11 mouse cellular contexts compared by ENCODE assay signal in genomic region chr1:181539846-181540769, GRCm38 (mm10). TPM values are rescaled to one million over a fixed set of nuclear protein-coding genes. Genes with fewer than 3 reads are reported as not detected.
DNase-seq lines count a peak whose midpoint lies in the region; ATAC-seq and TF ChIP-seq lines count a peak whose summit lies in the region.
"Had no signal": no experiment of that assay in that cellular context is flagged by ENCODE, and none has a peak within 500 bp of the region (broad histone marks: within the 10 kb centered on the region; RNA-seq: fewer than 3 reads in every experiment).

No protein-coding gene starts in this region.

- H3K27ac ChIP-seq in kidney, adult 2 months (ENCODE audit: insufficient read depth, low read depth, low read length) = peak overlapping the region; percentile 27; the same call in 1 of the 2 replicates
- peak overlapping the region; percentile 43; the same call in 1 of the 2 replicates for H3K27ac ChIP-seq in lung, embryonic 16.5 days (ENCODE audit: low read length)
- H3K27ac ChIP-seq in stomach, postnatal 0 days (replicated peaks) = 0 out of 2 replicates have a peak overlapping the region, but pooled peaks have one; percentile 20
- H3K27ac ChIP-seq: midbrain, embryonic 13.5 days had no signal

- 27% methylated on average over 22 of the region's 22 CpGs for WGBS in kidney, adult 2 months
- 49% methylated on average over 22 of the region's 22 CpGs for WGBS in lung, embryonic 16.5 days
- WGBS in stomach, postnatal 0 days = 48% methylated on average over 22 of the region's 22 CpGs

- H3K36me3 ChIP-seq in kidney, adult 2 months (ENCODE audit: control insufficient read depth, insufficient read depth, low read length) = no peaks in the 10 kb centered on the region
- no peaks in the 10 kb centered on the region for H3K36me3 ChIP-seq in lung, embryonic 16.5 days (ENCODE audit: control insufficient read depth, insufficient read depth, low read length)
- H3K36me3 ChIP-seq in stomach, postnatal 0 days (ENCODE audit: control insufficient read depth, insufficient read depth, low read length) = no peaks in the 10 kb centered on the region
- H3K36me3 ChIP-seq: midbrain, embryonic 13.5 days had no signal

- H3K4me2 ChIP-seq in lung, embryonic 16.5 days (ENCODE audit: low read depth, low read length) = no peak overlapping the region
- H3K4me2 ChIP-seq in stomach, postnatal 0 days (replicated peaks; ENCODE audit: low read depth) = no peak overlapping the region
- H3K4me2 ChIP-seq: midbrain, embryonic 13.5 days had no signal

- TF ChIP-seq EP300 in stomach, postnatal 0 days (optimal IDR thresholded peaks at IDR 0.05) = no peak

- H3K4me3 ChIP-seq in kidney, adult 2 months (ENCODE audit: insufficient read depth, low read depth, low read length) = no peak overlapping the region
- H3K4me3 ChIP-seq in lung, embryonic 16.5 days (ENCODE audit: low read length) = no peak overlapping the region
- H3K4me3 ChIP-seq in stomach, postnatal 0 days (ENCODE audit: low read depth, low read length) = no peak overlapping the region
- H3K4me3 ChIP-seq: midbrain, embryonic 13.5 days had no signal

- peak; percentile 33 for DNase-seq in ovary, postnatal 14 days (ENCODE audit: low spot score)
- no peak for DNase-seq in ovary, postnatal 10 days (ENCODE audit: low spot score)
- DNase-seq in kidney, adult 2 months = peak; percentile 80
- DNase-seq in stomach, postnatal 0 days (ENCODE audit: low spot score) = no peak
- no peak for DNase-seq in urinary bladder, postnatal 10 days (ENCODE audit: low spot score)
- DNase-seq in layer of hippocampus, postnatal 25 days (ENCODE audit: extremely low spot score in 1 of 2, low spot score in 1 of 2) = no peak
- DNase-seq in thymus, postnatal 36 days = no peak
- DNase-seq: forebrain, postnatal 0 days; right cerebral cortex, postnatal 14 days had no signal

- TF ChIP-seq POLR2A in kidney, adult 2 months (IDR thresholded peaks at IDR 0.05; ENCODE audit: low read depth, low read length) = no peak

- no peaks in the 10 kb centered on the region for H3K9me3 ChIP-seq in lung, embryonic 16.5 days (ENCODE audit: control insufficient read depth, low read length)
- H3K9me3 ChIP-seq in stomach, postnatal 0 days (ENCODE audit: control insufficient read depth, low read length) = no peaks in the 10 kb centered on the region
- H3K9me3 ChIP-seq: midbrain, embryonic 13.5 days had no signal

- H3K27me3 ChIP-seq in kidney, adult 2 months (replicated peaks; ENCODE audit: control insufficient read depth, insufficient read depth, low read length) = no peaks in the 10 kb centered on the region
- no peaks in the 10 kb centered on the region for H3K27me3 ChIP-seq in lung, embryonic 16.5 days (ENCODE audit: control insufficient read depth, insufficient read depth, low read depth, low read length)
- H3K27me3 ChIP-seq in stomach, postnatal 0 days (ENCODE audit: control insufficient read depth, insufficient read depth, low read length) = no peaks in the 10 kb centered on the region
- H3K27me3 ChIP-seq: midbrain, embryonic 13.5 days had no signal

- no peak overlapping the region for H3K9ac ChIP-seq in lung, embryonic 16.5 days (ENCODE audit: low read length)
- H3K9ac ChIP-seq in stomach, postnatal 0 days (ENCODE audit: low read length) = no peak overlapping the region
- H3K9ac ChIP-seq: forebrain, postnatal 0 days; midbrain, embryonic 13.5 days had no signal

- no peak for TF ChIP-seq CTCF in kidney, adult 2 months (conservative IDR thresholded peaks at IDR 0.05; ENCODE audit: insufficient read depth, insufficient read length, low read depth, low read length)
- no peak for TF ChIP-seq CTCF in stomach, postnatal 0 days (IDR thresholded peaks at IDR 0.05; ENCODE audit: low read depth)

- H3K4me1 ChIP-seq in kidney, adult 2 months (ENCODE audit: control insufficient read depth, insufficient read depth, low read length) = peaks cover 9% of the 10 kb centered on the region
- H3K4me1 ChIP-seq in lung, embryonic 16.5 days (replicated peaks; ENCODE audit: control insufficient read depth, insufficient read depth, low read length) = peaks cover 28% of the 10 kb centered on the region
- peaks cover 6% of the 10 kb centered on the region; the same call in 1 of the 2 replicates for H3K4me1 ChIP-seq in stomach, postnatal 0 days (replicated peaks; ENCODE audit: control insufficient read depth, insufficient read depth)

- ATAC-seq in lung, embryonic 16.5 days (ENCODE audit: low read depth) = peak; percentile 41; the same call in 1 of the 2 replicates
- ATAC-seq in stomach, postnatal 0 days (ENCODE audit: low FRiP score, low TSS enrichment) = peak; percentile 52
- ATAC-seq: forebrain, postnatal 0 days; midbrain, embryonic 13.5 days had no signal

RNA-seq across cellular contexts. Expression of gene Ccdc121, which starts 28.9 kb away (rescaled TPM):
- not detected in 2 replicates for polyA plus RNA-seq in kidney, adult 2 months (2012; rRNA removed)
- 0.58 and 1.1 TPM in 2 replicates for polyA plus RNA-seq in lung, embryonic 16.5 days (2015; fragmentation: Nextera tagmentation; extraction: Ambion mirVana)
- polyA plus RNA-seq in stomach, postnatal 0 days (2015; fragmentation: Nextera tagmentation; extraction: Ambion mirVana) = not detected in 2 replicates
- under 1 TPM; 0.34 to 0.52 TPM for total RNA-seq in layer of hippocampus, postnatal 25 days (2021)
- polyA plus RNA-seq: midbrain, embryonic 13.5 days had no signal

RNA-seq across cellular contexts. Expression of gene Dnah14, which starts 36.3 kb away (rescaled TPM):
- not detected in 2 replicates for polyA plus RNA-seq in kidney, adult 2 months (2012; rRNA removed)
- 0.94 and 1.7 TPM in 2 replicates for polyA plus RNA-seq in lung, embryonic 16.5 days (2015; fragmentation: Nextera tagmentation; extraction: Ambion mirVana)
- polyA plus RNA-seq in stomach, postnatal 0 days (2015; fragmentation: Nextera tagmentation; extraction: Ambion mirVana) = 0.85 and 1.2 TPM in 2 replicates
- total RNA-seq in layer of hippocampus, postnatal 25 days (2021) = under 1 TPM; 0.25 to 0.87 TPM

Comparison
In these comparisons a context has a peak if more than half of its experiments do, and no peak if none do; other contexts are left out.
1. DNase-seq: peak in ovary, postnatal 14 days (single experiment) and kidney, adult 2 months (single experiment); none in ovary, postnatal 10 days (single experiment), stomach, postnatal 0 days (single experiment), urinary bladder, postnatal 10 days (single experiment), layer of hippocampus, postnatal 25 days (0 of 2) and thymus, postnatal 36 days (0 of 2).
2. Peak in every context shown above with its lines, with median percentiles within 50 percentile points of each other: H3K27ac ChIP-seq.